Mouse (Mus musculus) ES-CJ7 (cell line): ENCODE measurements around the gene Tmem191c.
A peak's percentile ranks its signal among the peaks of the same experiment; 100 is the strongest.

Experiments
- DNase-seq: peaks from one replicate; pipeline ENCODE4 v3.0.0; 2011; ENCODE audit warnings: low read depth, low spot score

The Tmem191c gene

DNA sequence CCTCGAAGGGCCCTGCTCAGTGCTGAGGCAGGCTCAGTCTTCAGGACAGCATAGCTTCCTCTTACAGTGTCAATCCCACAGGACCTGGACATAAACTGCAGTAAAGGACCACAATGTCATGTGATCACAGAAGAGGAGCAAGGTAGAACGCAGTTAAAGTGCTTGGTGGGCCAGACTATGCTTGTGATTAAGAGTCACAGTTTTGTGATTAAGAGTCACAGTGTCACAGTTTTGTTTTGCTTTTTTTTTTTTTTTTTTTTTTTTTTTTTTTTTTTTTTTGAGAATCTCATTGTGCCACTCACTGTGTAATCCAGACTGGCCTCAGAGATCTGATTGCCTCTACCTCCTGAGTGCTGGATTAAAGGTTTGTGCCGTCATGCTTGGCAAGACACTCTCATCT, 9.8 kb upstream of the Tmem191c start:
- no peak for DNase-seq

GRCm38 (mm10) chr16:17267937-17268336, 7.9 kb upstream of the Tmem191c start:
- DNase-seq = no peak

DNA sequence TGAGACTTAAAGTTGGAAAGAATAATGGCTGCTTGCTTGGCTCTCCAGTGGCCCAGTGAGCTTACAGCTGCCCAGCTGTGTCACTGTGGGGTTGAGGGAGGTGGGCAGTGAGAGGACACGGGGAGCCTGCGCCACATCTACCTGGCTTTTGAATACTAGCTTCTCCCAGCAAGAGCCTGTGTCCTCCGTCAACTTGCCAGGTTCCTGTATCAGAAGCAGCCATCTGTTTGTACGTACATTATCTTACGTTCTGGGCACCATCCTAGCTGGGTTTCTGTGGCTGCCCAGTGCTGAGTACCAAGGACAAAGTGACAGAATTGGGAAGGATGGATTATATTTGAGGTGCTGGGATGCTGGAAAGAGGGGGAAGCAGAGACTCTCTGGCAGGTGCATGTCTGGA, 6.0 kb upstream of the Tmem191c start:
- DNase-seq = no peak

- DNase-seq = peak; percentile 66
These were observed 4.8 kb upstream of the Tmem191c start for GRCm38 (mm10) chr16:17271124-17271523.

DNA sequence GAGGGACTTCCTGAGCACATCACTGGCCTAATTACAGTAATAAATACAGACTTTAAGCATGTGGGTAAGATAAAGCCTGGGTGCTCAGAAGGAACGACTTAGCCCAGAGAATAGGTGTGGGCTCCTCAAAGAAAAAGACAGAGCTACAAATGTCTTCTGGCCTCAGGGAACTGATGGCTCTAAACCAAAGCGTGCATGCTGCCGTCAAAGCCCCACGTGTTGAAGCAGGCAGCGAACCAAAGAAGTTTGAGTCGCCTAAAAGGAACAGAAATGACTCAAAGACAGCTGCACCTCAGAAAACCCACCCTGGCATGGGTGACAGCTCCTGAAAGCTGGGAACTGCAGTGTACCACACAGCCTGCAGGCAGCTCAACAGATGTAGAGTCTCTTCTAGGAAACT, 4.0 kb upstream of the Tmem191c start:
- no peak for DNase-seq

- DNase-seq = peak; percentile 96
These were observed 581 bp downstream of the Tmem191c start for GRCm38 (mm10) chr16:17276164-17277151.

DNA sequence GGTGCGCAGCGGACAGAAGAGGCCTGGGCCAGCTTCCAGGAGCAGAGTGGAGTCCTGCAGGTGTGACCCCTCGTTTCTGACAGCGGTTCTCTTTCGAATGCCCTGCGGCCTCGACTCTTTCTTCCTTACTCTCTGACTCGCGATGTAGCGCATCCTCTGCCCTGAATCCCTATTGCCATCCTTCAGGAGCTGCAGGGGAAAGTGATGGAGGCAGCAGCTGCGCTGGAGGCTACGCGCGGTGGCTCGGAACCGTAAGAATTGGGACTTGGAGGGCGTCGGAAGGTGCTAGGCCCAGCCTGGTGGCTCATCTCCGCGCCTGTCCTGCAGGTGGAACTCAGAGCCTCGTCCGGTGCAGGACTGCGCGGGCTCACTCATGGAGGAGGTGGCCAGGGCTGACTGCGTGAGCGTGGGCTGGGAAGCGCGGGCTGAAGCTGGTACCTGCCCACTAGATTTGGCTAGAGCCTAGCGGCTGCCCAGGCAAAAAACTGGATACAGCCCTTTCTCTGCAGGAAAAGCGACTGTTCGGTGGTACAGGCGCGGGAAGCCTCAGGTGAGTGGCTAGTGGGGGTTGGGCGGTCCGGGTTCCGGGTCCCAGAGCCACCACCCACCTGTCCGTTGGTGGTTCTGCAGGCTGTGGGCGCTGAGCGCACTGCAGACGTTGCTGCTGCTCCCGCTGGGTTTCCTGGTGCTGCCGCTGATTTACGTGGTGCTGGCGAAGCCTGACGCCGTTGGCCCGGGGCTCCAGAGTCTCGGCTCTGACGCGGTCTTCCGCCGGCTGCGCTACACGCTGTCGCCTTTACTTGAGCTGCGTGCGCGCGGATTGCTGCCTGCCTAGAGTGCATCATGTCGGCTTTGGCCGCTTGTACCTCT, 1.7 kb downstream of the Tmem191c start:
- peak; percentile 40 for DNase-seq

DNA sequence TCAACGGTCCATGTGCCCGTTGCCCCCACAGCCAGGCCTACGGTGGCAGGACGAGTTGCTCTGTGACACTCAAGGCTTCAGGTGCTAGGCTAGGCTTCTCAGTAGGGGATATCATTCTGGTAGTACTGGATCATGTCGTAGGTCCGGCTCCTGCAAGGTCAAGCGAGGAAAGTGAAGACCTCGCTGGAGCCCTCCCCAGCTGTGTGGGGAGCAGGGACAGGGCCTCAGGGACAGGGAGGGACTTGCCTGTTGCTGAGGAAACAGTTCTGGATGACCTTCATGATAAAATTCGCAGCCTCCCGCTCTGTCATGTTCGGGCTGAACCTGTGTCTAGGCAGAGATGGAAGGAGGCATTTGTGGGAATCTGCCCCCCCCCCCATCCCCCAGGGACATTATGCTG, 4.6 kb downstream of the Tmem191c start:
- DNase-seq = no peak

GRCm38 (mm10) chr16:17283151-17283550, 7.3 kb downstream of the Tmem191c start:
- DNase-seq = no peak

DNA sequence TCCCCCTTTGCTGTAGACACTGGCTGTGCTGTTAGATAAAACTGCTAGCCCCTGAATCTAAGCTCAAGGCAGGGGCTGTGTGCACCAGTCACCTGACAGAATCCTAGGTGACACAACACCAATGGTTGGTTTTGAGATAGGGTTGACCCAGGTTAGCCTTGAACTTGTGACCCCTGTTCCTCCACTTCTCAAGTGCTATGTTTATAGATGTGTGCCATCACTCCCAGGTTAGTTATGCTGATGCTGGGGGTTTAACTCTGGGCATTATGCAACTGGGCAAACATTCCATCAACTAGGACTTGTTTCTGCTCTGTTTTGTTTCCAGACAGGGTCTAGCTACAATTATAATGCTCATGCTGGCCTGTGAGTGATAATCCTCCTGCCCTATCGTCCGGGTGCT, 11.2 kb downstream of the Tmem191c start:
- DNase-seq = no peak

DNA sequence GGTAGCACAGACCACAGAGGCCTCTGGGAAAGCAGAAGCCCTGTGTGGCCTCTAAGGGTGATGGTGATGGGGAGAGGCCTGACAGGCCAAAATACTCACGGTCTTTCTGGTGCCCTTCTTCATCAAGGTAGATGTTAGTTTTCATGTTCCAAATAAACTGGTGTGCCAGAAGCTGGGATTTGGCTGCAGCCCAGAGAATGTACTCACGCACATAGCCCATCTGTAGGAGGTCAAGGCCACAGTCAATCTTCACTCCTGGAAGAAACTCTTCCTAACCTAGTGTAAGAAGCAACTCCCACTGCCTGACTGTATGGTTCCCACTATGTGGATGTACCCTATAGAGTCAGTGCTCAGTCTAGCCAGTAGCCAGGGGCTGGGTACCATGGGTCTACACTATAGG, 15.1 kb downstream of the Tmem191c start:
- no peak for DNase-seq

DNA sequence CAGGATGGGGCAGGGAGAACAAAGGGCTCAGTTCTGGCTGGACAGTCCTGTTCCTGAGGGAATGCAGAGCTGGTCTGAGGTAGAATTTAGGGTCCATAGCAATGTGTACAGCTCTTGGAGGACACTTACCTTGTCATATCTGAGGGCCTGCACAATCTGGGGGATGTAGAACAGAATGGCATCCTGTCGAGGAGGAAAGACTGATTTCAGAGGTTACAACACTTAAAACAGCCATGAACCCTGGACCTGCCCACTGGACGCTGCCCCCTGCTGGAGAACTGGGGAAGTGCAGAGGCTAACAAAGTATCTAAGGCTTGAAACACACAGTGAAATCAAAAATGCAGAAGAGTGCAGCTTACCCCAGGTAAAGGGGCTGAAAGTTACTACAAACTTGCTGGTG, 16.9 kb downstream of the Tmem191c start:
- DNase-seq = peak; percentile 65

GRCm38 (mm10) chr16:17300818-17301217, 24.9 kb downstream of the Tmem191c start:
- DNase-seq = no peak

DNA sequence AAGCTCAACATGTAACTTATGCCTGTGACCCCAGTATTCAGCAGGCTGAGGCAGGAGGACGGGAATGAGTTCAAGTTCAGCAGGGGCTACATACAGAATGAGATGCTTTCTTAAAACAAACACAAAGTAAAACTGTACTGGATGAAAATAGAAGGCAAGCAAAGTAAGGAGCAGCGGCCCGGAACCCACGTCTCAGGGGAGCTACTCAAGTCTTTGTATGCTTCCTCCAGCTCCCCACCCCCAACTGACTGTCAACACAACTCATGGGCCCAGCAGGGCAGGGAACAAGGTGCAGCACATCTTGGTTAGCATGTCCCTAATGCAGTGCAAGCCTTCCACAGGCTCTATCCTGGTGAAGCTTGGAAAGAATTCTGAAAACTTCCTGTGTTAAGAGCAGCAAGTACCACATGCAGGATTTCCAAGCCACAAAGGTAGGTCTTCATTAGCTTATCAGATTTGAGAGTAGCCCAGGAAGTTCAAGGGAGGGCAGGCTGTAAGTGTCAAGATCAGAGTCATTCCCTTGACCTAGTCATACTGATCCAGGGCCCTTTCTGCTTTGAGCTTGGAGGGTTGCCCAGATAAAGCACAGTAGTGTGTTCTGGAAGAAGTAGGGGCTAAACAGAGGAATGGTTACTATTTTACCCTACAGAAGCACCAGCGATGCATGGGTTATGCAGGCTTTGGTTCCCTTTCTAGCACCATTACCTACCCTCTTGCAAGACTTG, 27.8 kb downstream of the Tmem191c start:
- DNase-seq = no peak

DNA sequence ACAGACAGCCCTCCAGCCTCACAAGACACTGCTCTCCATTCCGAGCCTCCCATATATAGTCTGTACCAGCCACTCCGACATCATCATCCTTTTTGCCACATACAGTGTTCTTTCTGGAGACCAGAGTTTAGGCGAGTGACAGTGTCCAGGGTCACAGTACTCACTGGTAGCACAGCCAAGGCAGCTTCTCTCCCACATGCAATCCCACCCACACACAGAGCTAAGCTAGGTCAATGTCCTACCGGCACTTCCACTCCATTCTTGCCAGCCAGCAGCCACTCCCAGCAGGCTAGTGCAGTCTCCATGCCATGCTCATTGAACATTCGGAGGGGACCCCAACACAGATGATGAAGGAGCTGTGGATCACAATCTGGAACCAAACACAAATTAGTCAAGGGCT, 31.6 kb downstream of the Tmem191c start:
- no peak for DNase-seq

- no peak for DNase-seq
These were observed 33.2 kb downstream of the Tmem191c start for GRCm38 (mm10) chr16:17309036-17309435.

GRCm38 (mm10) chr16:17312531-17312930, 36.7 kb downstream of the Tmem191c start:
- DNase-seq = no peak

DNA sequence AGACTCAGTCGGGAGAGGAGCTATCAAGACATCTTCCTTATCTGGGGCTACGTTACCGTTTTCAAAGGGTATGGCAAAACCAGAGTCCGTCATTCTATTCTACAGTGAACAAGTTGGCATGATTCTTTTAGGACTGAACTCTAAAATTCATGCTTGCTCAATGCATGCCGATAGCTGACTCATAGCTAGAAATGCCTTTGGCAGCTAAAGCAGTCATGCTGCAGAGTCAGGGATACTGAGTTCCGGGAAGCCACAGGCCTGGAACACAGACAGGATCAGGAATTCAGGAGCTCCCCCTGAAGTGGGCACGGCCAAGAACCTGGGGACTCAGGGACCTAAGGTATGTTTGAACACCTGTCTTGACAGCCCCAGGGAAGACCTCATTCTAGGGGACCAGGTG, 40.7 kb downstream of the Tmem191c start:
- no peak for DNase-seq

DNA sequence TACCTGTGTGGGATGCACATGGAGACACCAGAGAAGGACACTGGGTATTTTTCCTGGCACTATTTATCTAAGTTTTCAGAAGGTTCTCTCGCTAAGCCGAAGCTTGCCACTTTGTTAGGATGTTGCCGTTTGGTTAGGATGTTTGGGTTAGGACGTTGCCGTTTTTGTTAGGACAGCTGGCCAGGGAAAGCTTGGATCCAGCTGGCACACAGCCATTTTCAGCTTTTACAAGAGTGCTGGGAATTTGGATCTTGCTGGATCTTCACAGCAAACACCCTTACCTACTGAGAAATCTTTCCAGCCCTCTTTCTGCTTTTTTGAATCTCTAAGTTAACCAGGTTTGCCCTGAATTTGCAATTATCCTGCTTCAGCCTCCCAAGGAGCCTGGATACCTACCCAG, 45.6 kb downstream of the Tmem191c start:
- no peak for DNase-seq

DNA sequence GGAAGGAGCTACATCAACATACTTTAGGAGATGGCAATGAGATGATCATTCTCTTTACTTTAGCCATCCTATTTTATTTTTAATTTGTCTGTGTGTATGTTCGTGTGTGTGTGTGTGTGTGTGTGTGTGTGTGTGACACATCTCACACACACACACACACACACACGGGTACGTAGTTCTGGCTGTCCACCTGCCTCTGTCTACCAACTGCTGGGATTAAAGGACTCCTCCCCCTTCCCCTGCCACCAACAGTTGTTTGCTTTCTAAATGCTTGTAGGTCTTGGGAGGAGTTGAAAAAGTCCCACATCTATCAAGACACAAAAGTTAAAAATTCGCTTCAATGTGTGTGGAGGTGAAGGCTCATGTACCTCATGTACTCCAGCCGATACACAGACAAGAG, 48.9 kb downstream of the Tmem191c start:
- DNase-seq = no peak

- no peak for DNase-seq
These were observed 50.2 kb downstream of the Tmem191c start for GRCm38 (mm10) chr16:17326064-17326463.
